Mouse (Mus musculus): ENCODE data around the gene Sptlc3.

GRCm38 (mm10) chr2:139677065-139677762 is 183.5 kb downstream of the Sptlc3 start:
- TF ChIP-seq CTCF (IDR thresholded peaks at IDR 0.05; ENCODE audit: low read depth), result no peak
- no peak for TF ChIP-seq EP300 (IDR thresholded peaks at IDR 0.05; ENCODE audit: low read depth)
